Mouse (Mus musculus): ENCODE measurements at regions not wholly inside any gene's neighbourhood (a gene's known extent, or its start where the extent isn't known, plus 50 kb on each side); places are given as distances from the start of the nearest gene placed in this dataset.
"Not testable (repeated sequence)": the region's sequence is repeated elsewhere in the genome, so short reads cannot be mapped to it uniquely, and the experiment has no call there.

- peak; percentile 16 for DNase-seq
Observed at GRCm38 (mm10) chr12:46398875-46399652, 419.7 kb downstream of the Nova1 start.

GRCm38 (mm10) chr12:46395245-46395644 is 423.5 kb downstream of the Nova1 start:
- no peak for DNase-seq

GRCm38 (mm10) chr12:46393769-46394168 is 425.0 kb downstream of the Nova1 start:
- DNase-seq, result no peak

- DNase-seq, result no peak
Observed at GRCm38 (mm10) chr12:46378914-46379313, 439.8 kb downstream of the Nova1 start.

- no peak for DNase-seq
Observed at GRCm38 (mm10) chr12:46371747-46372146, 447.0 kb downstream of the Nova1 start.

- DNase-seq, result no peak
Observed at GRCm38 (mm10) chr12:46333376-46333775, 485.4 kb downstream of the Nova1 start.

- DNase-seq, result no peak
Observed at GRCm38 (mm10) chr12:46327865-46328264, 490.9 kb downstream of the Nova1 start.

- no peak for DNase-seq
Observed at GRCm38 (mm10) chr12:46323276-46323675, 495.5 kb downstream of the Nova1 start.

GRCm38 (mm10) chr12:46303136-46303797 is 515.5 kb downstream of the Nova1 start:
- no peak for DNase-seq

GRCm38 (mm10) chr12:46298926-46299325 is 519.8 kb downstream of the Nova1 start:
- no peak for DNase-seq

- no peak for DNase-seq
Observed at GRCm38 (mm10) chr12:46284519-46284918, 534.2 kb downstream of the Nova1 start.

- no peak for DNase-seq
Observed at GRCm38 (mm10) chr12:46248402-46249018, 570.2 kb downstream of the Nova1 start.

- DNase-seq, result no peak
Observed at GRCm38 (mm10) chr12:46244925-46245324, 573.8 kb downstream of the Nova1 start.

GRCm38 (mm10) chr12:46232359-46232758 is 586.4 kb downstream of the Nova1 start:
- DNase-seq, result no peak

- DNase-seq, result not testable (repeated sequence)
Observed at GRCm38 (mm10) chr12:46215328-46215727, 603.4 kb downstream of the Nova1 start.

- DNase-seq, result no peak
Observed at GRCm38 (mm10) chr12:46199076-46199475, 619.7 kb downstream of the Nova1 start.

- no peak for DNase-seq
Observed at GRCm38 (mm10) chr12:46197482-46198101, 621.1 kb downstream of the Nova1 start.

GRCm38 (mm10) chr12:46194173-46194572 is 624.6 kb downstream of the Nova1 start:
- no peak for DNase-seq

All from adrenal gland, postnatal 25 days (tissue).